Mouse (Mus musculus) heart, postnatal 25 days (tissue): ENCODE data around the gene Gm49342. TPM values are rescaled to one million over a fixed set of nuclear protein-coding genes. Genes with fewer than 3 reads are reported as not detected.
"Not testable (repeated sequence)": the region's sequence is repeated elsewhere in the genome, so short reads cannot be mapped to it uniquely, and the experiment has no call there.

ENCODE experiments used
- DNase-seq: peaks from one replicate; pipeline ENCODE4 v3.0.0; 2022; ENCODE audit warnings: low spot score
- intact Hi-C: fragments of 180-260 bp; cut with DNase I; formaldehyde crosslinking; loops from one replicate; pipeline ENCODE4 v1.15.1; 2025
- total RNA-seq, 2 experiments: library from RNA; stranded (reverse); gene quantifications; 2 replicates each; pipeline ENCODE4 v1.2.3; 2021

Gene Gm49342
- total RNA-seq, 2 experiments from 2014 or later = 12.6 TPM

DNA sequence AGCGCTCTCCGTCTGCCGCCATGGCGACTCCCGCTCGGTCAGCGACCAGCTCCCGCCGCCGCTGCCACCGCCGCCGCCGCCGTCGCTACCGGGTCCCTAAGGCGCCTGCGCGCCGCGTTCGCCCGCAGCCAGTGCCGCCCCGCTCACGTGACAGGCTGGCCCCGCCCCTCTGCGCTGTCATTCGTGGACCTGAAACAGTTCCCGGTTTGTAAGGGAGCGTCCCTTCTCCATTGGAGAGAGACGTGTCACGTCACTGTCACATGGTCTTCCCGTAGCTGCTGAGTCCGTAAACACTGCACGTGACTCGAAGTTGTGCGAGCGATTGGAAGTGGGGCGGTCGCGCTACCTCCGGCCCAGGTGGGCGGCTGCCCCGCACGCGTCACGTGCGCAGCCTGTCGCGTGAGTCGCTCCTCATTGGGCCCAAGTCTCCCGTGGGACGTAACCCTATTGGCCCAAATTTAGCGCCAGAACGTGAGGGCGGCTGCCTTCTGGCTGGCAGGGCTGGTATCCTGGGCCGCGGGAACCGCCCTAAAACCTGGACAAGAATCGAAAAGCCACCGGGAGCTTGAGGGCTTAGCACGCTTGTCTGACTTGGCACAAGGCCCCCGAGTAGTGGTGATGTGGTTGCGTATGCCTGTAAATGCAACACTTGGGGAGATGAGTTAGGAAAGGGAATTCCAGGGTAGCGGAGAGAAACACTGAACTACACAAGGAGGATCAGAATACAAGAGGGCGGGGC is 13.4 kb upstream of the Gm49342 start, which contains the start of the genes Pip4p1 and Pnp:
Pip4p1 (minus strand) TSS at position 103 of the 739 bp plus-strand sequence.
Pnp (plus strand) TSS at position 329 of the 739 bp plus-strand sequence.
- intact Hi-C loops = loop anchor here (5.0 kb wide), 3 partner anchors 46 to 131 kb away; no protein-coding TSS in a partner anchor
- DNase-seq = peak; percentile 99

DNA sequence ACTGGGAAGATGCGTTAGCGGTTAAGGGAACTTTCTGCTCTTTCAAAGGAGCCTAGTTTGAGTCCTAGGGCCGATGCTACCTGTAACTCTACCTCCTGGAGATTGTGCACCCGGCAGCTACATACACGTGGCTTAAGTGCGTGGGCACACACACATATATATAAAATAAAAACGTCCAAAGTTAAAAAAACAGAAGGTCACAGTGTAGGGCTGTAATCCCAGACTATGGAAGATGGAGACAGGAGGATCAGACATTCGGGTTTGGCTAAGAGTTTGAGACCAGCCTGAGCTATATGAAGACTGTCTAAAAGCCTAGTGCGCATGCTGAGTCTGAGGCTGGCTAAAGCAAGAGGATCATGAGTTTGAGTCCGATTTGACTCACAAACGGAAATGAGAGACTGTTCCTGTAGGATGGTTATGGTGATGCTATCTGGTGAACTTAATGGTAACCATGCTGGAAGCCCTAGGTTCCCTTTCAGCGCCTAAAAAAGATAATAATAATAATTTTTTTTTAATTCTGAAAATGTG is 12.8 kb upstream of the Gm49342 start:
- intact Hi-C loops = loop anchor here (5.0 kb wide), 3 partner anchors 46 to 131 kb away; no protein-coding TSS in a partner anchor
- DNase-seq = no peak

DNA sequence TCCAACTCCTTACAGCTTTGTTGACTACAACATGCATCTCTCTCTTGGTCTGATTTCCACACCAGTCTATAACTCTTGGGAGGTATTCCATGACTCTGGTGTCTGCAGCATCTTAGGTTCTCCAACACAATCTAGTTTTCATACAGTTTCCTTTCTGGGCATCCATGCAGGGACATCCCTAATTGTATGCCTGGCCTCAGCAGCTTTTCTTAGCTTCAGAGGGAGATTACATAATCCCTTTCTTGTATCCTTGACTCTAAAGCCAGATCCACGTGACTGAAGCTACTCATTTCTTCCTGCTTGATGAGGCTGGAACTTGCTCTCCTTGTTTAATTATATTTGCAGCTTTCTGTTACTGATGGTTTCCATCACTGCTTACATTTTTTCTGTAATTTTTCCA is 7.7 kb upstream of the Gm49342 start:
- DNase-seq = no peak
- intact Hi-C loops = no loop called here

DNA sequence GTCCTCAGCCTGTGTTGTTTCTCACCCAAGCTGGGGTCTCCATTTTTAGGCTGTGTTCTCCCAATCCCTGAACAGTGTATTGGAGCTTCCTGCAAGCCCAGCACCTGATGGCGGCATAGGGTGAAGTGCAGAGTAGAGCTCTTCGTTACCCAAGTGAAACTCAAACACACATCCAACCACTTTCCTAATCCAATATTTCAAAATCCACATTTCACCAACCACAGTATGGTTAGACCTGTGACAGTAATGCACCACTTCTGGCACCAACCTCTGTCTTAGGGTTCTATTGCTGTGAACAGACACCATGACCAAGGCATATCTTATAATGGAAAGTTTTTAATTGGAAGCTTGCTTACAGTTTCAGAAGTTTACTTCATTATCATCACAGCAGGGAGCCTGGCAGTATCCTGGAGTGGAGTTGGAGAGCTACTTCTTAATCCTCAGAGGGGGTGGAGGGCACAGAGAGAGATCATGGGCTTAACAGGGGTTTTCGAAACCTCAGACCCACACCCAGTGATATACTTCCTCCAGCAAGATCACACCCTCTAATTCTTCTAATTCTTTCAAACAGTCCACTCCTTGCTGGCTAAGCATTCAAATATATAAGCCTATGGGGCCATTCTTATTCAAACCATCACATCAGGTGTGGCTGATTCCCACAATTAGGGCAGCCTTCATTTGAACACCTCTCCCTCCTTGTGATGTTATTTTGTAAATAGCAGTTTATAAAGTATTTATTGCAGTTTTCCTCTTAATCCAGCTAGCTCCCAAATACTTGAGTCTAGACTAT is 6.0 kb upstream of the Gm49342 start:
- intact Hi-C loops = no loop called here
- no peak for DNase-seq

DNA sequence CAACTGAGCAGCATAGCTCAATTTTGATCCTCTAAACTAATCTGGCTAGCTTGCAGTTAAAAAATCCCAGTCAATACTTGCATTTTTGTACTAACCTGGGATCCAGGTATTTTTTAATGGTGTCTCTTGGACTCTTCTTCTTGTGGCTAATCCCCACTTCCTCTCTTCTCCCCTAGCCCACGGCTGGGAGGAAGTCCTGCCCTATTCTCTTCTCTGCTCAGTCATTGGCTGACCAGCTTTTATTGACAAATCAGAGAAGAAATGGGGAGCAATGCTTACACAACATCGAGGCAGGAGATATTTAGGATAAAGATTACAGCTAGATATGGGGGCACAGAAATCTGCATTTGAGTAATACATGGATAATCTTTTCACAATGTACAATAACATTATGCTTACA is 5.4 kb upstream of the Gm49342 start:
- intact Hi-C loops = no loop called here
- DNase-seq = no peak

DNA sequence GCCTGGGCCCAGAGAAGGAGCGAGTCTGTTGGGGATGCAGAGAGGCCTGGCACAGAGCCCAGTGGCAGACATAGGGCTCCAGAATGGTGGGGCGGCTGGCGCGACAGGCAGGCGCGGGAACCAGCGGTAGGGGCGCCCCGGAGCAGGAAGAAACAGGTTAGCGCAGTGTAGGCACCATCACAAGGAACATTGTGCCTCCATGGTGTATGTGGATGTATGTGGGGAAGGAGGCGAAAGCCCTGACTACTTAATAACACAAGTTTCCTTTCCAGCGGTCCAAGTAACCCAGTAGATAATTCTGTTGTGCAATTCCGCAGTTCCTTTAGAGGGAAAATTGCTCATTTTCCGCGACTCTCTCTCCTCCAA is 334 bp downstream of the Gm49342 start:
- intact Hi-C loops = loop anchor here (5.0 kb wide), 1 partner anchor 68 kb away; no protein-coding TSS in a partner anchor
- DNase-seq = not testable (repeated sequence)

DNA sequence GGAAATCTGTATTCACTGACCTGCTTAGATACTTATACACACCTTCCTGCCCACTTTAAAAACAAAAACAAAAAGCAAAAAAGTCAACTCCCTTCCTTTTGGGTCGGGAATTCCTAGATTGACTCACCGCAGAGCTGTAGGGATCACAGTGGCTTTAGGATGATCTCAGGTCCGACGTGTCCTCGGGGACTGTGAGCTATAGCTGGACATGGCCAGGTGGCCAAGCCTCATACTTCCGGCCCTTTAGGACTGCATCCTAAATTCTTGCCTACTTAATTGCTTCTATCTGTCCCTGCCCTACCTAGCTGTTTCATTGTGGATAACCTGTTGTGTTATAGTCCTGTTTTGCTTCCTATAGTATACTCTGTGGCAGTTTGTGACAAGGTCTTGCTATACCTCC is 764 bp downstream of the Gm49342 start:
- intact Hi-C loops, DNase-seq: not testable (repeated sequence)

DNA sequence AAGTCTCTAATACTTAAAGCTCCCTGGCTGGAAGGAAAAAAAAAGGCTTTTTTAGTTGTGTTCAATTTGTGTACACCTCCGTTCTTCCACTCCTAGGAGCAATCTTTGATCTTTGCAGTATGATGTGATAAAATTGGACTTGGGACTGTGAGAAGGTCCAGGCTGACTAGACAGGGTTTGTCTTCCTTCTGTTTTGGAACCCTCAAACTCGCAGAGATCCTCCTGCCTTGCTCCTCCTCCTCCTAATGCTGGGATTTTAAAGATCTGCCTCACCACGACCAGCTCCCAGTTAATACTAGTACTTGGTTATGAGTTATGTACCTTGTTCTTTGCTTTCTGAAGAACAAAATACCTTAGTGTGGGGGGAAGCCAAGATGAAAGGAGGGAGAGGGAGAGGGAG is 1.2 kb downstream of the Gm49342 start:
- DNase-seq, intact Hi-C loops: not testable (repeated sequence)

DNA sequence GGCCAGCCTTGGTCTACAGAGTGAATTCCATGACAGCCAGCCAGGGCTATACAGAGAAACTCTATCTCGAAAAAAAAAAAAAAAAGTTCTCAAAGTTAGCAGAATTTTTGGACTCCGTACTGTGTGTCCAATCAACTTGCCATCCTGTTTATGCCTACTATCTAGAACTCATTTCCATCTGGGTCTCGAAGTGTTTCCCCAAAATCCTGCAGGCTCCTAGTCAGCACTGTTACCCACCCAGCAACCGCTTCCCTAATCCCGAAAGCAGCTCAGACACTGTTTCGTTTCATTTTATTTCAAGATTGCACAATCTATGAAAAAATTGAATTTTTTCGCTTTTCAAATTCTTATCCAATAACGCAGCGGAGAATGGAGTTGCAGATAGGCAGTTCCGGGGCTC is 11.2 kb downstream of the Gm49342 start:
- intact Hi-C loops = no loop called here
- DNase-seq = no peak

DNA sequence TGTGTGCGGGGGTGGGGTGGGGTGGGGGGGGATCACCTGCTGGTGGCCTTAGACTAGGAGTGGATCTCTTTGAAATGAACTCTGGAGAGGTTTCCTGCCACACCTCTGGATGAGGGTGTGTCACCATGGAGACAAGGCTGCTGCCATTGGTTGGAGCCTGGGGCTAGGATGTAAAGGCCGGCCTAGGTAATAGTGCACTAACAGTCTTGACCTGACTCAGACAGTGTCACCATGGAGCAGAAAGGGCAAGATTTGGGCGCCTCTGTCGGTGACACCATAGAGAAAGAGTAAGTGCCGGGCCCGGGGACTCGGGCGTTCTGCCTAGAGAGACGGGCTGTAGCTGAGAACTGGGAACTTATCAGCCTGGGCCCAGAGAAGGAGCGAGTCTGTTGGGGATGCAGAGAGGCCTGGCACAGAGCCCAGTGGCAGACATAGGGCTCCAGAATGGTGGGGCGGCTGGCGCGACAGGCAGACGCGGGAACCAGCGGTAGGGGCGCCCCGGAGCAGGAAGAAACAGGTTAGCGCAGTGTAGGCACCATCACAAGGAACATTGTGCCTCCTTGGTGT is 11.7 kb downstream of the Gm49342 start, which contains the start of gene Pnp2:
Pnp2 (plus strand) TSS at position 51 of the 567 bp plus-strand sequence.
- peak; percentile 29 for DNase-seq
- intact Hi-C loops = not testable (repeated sequence)

DNA sequence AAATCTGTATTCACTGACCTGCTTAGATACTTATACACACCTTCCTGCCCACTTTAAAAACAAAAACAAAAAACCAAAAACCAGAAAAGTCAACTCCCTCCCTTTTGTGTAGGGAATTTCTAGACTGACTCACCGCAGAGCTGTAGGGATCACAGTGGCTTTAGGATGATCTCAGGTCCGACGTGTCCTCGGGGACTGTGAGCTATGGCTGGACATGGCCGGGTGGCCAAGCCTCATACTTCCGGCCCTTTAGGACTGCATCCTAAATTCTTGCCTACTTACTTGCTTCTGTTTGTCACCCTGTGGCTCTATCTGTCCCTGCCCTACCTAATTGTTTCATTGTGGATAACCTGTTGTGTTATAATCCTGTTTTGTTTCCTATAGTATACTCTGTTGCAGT is 12.4 kb downstream of the Gm49342 start:
- DNase-seq, intact Hi-C loops: not testable (repeated sequence)

DNA sequence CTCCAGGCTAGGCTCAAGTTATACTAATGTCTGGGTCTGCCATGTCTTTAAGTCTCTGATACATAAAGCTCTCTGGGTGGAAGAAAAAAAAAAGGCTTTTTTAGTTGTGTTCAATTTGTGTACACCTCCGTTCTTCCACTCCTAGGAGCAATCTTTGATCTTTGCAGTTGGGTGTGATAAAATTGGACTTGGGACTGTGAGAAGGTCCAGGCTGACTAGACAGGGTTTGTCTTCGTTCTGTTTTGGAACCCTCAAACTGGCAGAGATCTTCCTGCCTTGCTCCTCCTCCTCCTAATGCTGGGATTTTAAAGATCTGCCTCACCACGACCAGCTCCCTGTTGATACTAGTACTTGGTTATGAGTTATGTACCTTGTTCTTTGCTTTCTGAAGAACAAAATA is 12.8 kb downstream of the Gm49342 start:
- intact Hi-C loops, DNase-seq: not testable (repeated sequence)

DNA sequence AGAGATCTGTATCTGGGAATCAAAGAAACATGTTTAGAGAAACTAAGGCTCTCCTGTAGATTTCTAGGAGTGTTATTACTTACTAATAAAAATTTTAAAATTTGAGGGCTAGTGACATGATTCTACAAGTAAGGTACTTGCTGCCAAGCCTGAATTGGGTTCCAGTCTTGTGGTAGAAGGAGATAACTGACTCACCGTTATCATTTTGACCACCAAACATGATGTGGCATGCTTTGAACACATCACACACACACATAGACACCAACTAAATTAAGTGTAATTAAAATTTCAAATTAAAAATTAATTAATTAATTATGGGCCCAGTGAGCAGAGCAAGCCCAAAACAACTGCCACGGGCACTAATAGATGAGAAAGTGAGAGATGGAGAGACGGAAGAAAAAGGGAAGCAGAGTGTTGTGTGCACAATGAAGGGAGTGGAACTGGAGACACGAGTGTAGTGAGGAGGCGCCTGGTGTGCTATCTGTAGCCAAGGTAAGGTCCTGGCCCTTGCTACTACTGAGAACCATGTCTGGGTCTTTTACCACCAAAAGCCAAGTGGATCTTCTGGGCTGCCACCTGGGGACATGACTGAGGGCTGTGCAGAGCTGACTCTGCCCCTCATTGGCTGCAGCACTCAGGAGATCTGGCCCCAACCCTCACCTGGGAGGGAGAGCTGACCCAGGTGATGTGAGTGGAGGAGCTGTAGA is 14.1 kb downstream of the Gm49342 start:
- intact Hi-C loops, DNase-seq: not testable (repeated sequence)

DNA sequence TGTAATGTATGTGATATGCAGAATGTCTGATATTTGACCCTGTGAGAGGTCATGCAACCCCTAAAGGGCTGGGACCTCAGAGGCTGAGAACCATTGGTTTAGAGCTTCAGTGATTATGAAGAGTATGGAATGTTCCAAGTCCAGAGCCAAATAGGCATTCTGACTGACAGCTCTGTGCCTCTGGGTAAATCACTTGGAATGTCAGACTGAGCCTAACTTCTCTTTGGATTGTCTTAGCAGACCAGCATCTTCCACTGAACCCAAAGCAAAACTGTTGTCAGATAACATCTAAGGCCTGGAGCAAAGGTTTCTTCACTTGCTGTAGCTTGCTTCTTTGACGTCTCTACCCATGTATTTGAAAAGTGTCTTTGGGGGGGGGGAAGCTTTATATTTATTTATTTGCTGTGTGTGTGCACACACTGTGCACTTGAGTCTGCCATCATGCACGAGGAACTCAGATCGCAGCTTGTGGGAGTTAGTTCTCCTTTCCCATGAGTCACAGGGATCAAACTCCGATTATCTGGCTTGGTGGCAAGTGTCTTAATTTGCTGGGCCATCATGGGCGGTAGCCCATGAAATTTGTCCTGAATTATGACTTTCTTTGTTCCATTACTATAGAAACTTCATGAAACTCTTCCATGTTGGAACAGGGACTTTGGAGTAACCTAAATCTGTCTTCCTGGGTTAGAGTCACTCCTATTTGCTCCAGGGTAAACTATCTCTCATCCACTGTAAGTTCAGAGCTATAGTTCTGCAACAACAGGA is 24.1 kb downstream of the Gm49342 start:
- intact Hi-C loops = no loop called here
- no peak for DNase-seq

DNA sequence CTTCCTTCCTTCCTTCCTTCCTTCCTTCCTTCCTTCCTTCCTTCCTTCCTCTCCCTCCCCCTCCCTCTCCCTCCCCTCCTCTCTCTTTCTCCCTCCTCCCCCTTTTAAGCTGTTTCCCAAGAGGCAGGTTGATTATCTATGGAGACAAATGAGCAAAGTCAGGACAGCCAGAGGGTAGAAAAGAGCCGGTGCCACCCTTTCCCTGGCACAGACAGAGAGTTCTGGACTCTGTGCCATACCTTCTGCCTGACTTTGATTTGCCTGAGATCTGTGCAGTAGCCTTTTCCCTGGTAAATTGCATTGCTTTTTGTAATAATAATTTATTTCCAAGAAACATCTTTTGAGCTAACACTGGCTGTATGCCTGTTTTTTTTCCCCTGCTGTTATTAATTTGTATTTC is 24.7 kb downstream of the Gm49342 start:
- no peak for DNase-seq
- intact Hi-C loops = no loop called here

DNA sequence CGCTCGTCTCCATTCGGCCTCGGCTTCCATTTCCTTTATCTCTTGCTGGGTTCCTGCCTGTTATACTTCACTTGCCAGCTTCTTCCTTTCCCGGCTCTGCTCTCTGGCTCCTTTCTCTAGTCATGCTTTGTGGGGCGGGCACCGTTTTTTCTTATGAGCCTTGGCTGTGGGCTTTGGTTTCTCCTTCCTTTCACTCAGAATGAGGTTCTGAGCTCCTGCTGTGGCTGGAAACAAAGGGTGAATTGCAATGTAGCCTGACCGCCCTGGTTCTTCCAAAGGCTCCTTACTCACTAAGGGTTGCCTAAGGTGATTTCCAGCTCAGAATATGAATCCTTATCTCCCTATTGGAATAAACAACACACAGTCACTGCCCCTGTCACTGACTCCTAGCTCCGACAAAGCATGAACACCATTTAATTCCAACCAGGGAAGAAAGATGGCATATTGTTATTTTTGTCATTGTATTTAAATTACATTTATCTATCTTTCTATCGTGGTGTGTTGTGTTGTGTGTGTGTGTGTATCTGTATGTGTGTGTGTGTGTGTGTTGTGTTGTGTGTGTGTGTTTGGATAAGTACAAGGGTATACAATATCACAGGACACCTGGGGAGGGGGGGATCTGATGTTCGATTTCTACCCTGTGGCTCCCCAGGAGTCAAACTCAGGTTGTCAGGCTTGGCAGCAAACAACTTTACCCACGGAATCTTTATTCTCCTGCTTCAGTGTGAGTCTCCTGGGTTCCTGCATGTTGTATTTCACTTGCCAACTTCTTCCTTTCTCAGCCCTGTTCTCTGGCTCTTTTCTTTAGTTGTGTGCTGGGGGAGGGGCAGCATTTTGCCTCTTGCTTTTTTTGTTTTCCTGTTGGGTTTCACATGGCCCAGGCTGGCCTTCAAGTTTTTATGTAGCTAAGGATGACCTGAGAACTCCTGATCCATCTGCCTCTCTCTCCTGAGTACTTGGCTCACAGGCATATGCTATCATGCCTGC is 25.5 kb downstream of the Gm49342 start:
- intact Hi-C loops = loop anchor here (5.0 kb wide), 1 partner anchor 37 kb away; the partner anchor contains the start of gene Rnase10
- DNase-seq = no peak

DNA sequence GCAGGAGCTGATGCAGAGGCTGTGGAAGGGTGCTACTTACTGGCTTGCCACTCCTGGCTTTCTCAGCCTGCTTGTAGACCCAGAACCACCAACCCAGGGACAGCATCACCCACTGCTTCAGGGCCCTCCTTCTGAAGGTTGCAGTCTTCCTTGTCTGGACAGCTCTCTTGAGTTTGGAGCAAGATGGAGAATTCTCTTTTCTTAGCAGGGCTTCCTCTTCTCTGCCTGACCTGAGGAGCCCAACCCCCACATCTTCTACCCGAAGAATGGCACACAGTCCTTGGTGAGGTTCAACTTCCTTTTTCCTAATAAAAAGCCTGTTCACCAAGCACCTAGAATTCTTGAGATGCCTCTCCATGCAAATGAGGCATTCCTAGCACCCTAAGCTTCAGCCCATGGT is 26.5 kb downstream of the Gm49342 start:
- intact Hi-C loops = loop anchor here (5.0 kb wide), 1 partner anchor 36 kb away; the partner anchor contains the start of gene Rnase10

DNA sequence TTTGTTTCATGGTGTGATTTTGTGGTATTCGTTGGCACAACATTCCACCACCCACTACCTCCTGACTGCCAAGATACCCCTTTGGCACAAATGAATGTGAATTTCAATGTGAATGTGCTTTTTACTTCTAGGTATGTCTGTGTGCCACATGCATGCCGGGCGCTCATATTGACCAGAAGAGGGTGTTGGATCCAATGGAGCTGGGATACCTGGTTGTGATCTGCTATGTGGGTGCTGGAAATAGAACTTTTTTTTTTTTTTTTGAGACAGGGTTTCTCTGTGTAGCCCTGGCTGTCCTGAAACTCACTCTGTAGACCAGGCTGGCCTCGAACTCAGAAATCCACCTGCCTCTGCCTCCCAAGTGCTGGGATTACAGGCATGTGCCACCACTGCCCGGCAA is 28.7 kb downstream of the Gm49342 start:
- intact Hi-C loops = loop anchor here (5.0 kb wide), 1 partner anchor 34 kb away; the partner anchor contains the start of gene Rnase10

More for the DNA sequence above, 26.5 kb downstream of the Gm49342 start:
- DNase-seq = no peak

More for the DNA sequence above, 28.7 kb downstream of the Gm49342 start:
- not testable (repeated sequence) for DNase-seq
